21 mouse cellular contexts compared by ENCODE assay signal in the genomic region with DNA sequence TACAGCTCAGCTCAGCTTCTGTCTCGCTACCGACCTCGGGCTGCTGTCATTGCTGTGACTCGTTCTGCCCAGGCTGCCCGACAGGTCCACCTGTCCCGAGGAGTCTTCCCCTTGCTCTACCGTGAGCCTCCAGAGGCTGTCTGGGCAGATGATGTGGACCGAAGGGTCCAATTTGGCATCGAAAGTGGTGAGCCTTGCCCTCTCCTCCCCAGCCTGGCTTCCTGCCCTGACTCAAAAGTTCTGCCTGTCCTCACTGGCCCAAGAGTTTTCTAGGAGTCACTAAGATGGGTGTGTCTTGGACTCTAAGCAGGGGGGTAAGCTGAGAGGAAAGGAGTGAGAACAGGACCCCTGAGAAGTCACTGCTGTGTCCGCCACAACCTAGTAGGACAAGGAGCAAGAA. TPM values are rescaled to one million over a fixed set of nuclear protein-coding genes. Genes with fewer than 3 reads are reported as not detected.
DNase-seq lines count a peak whose midpoint lies in the region; ATAC-seq and TF ChIP-seq lines count a peak whose summit lies in the region.
"Had no signal": no experiment of that assay in that cellular context is flagged by ENCODE, and none has a peak within 500 bp of the region (broad histone marks: within the 10 kb centered on the region; RNA-seq: fewer than 3 reads in every experiment).

No protein-coding gene starts in this region.

- H3K4me3 ChIP-seq in kidney, embryonic 16.5 days (ENCODE audit: low read length), result no peak overlapping the region
- no peak overlapping the region for H3K4me3 ChIP-seq in liver, embryonic 13.5 days (replicated peaks)
- no peak overlapping the region for H3K4me3 ChIP-seq in liver, postnatal 0 days (ENCODE audit: low read depth, low read length)
- H3K4me3 ChIP-seq: embryonic facial prominence, embryonic 13.5 days; forebrain, embryonic 12.5 days; heart, adult 2 months; heart, embryonic 12.5 days; hindbrain, embryonic 10.5 days had no signal

- TF ChIP-seq EP300 in liver, postnatal 0 days (IDR thresholded peaks at IDR 0.05; ENCODE audit: low read depth), result no peak

- 71% methylated on average over 10 of the region's 10 CpGs for WGBS in kidney, embryonic 16.5 days
- WGBS in liver, embryonic 13.5 days (ENCODE audit: insufficient replicate concordance), result 79% methylated on average over 10 of the region's 10 CpGs
- WGBS in liver, postnatal 0 days (ENCODE audit: insufficient replicate concordance), result 85% methylated on average over 10 of the region's 10 CpGs

- no peak overlapping the region for H3K4me2 ChIP-seq in kidney, embryonic 16.5 days (replicated peaks; ENCODE audit: low read depth, low read length)
- H3K4me2 ChIP-seq in liver, embryonic 13.5 days, result no peak overlapping the region
- H3K4me2 ChIP-seq in liver, postnatal 0 days (ENCODE audit: low read depth, low read length), result no peak overlapping the region
- H3K4me2 ChIP-seq: embryonic facial prominence, embryonic 13.5 days; forebrain, embryonic 12.5 days; heart, embryonic 12.5 days had no signal

- H3K27me3 ChIP-seq in kidney, embryonic 16.5 days (ENCODE audit: insufficient read depth, low read length), result peaks cover 8% of the 10 kb centered on the region; the same call in 1 of the 2 replicates
- H3K27me3 ChIP-seq in liver, embryonic 13.5 days, result peaks cover 20% of the 10 kb centered on the region
- H3K27me3 ChIP-seq in liver, postnatal 0 days (ENCODE audit: insufficient read depth, low read length), result peaks cover 5% of the 10 kb centered on the region; the same call in 1 of the 2 replicates
- H3K27me3 ChIP-seq: CH12.LX, Patski had no signal

- TF ChIP-seq CTCF in liver, postnatal 0 days (IDR thresholded peaks at IDR 0.05; ENCODE audit: low read depth), result no peak

- no peak overlapping the region for H3K27ac ChIP-seq in kidney, embryonic 16.5 days (ENCODE audit: low read length)
- peak overlapping the region; percentile 63; the same call in 1 of the 2 replicates for H3K27ac ChIP-seq in liver, embryonic 13.5 days
- H3K27ac ChIP-seq in liver, postnatal 0 days (ENCODE audit: low read depth), result no peak overlapping the region
- H3K27ac ChIP-seq: embryonic facial prominence, embryonic 13.5 days; forebrain, embryonic 12.5 days; heart, adult 2 months; hindbrain, embryonic 10.5 days had no signal

- H3K9ac ChIP-seq in kidney, embryonic 16.5 days (replicated peaks; ENCODE audit: low read length), result no peak overlapping the region
- no peak overlapping the region for H3K9ac ChIP-seq in liver, embryonic 13.5 days
- no peak overlapping the region for H3K9ac ChIP-seq in liver, postnatal 0 days (replicated peaks)
- H3K9ac ChIP-seq: embryonic facial prominence, embryonic 13.5 days; forebrain, embryonic 12.5 days; heart, embryonic 12.5 days had no signal

- no peaks in the 10 kb centered on the region for H3K36me3 ChIP-seq in kidney, embryonic 16.5 days (ENCODE audit: insufficient read depth, low read length)
- peaks cover 71% of the 10 kb centered on the region for H3K36me3 ChIP-seq in liver, embryonic 13.5 days
- H3K36me3 ChIP-seq in liver, postnatal 0 days (replicated peaks; ENCODE audit: insufficient read depth, low read length), result peaks cover 41% of the 10 kb centered on the region
- H3K36me3 ChIP-seq: embryonic facial prominence, embryonic 13.5 days; heart, embryonic 12.5 days; hindbrain, embryonic 10.5 days had no signal

- no peaks in the 10 kb centered on the region for H3K9me3 ChIP-seq in kidney, embryonic 16.5 days (ENCODE audit: low read length)
- no peaks in the 10 kb centered on the region for H3K9me3 ChIP-seq in liver, embryonic 13.5 days (replicated peaks)
- no peaks in the 10 kb centered on the region for H3K9me3 ChIP-seq in liver, postnatal 0 days (ENCODE audit: low read length)
- H3K9me3 ChIP-seq: embryonic facial prominence, embryonic 13.5 days; forebrain, embryonic 12.5 days; heart, embryonic 12.5 days; hindbrain, embryonic 10.5 days had no signal

- H3K4me1 ChIP-seq in kidney, embryonic 16.5 days (ENCODE audit: insufficient read depth, low read length), result peaks cover 9% of the 10 kb centered on the region
- H3K4me1 ChIP-seq in liver, embryonic 13.5 days (replicated peaks), result peaks cover 97% of the 10 kb centered on the region
- H3K4me1 ChIP-seq in liver, postnatal 0 days (ENCODE audit: insufficient read depth), result peaks cover 9% of the 10 kb centered on the region; the same call in 1 of the 2 replicates

- no peak for ATAC-seq in kidney, embryonic 16.5 days (ENCODE audit: low FRiP score, low TSS enrichment)
- ATAC-seq in liver, embryonic 13.5 days (ENCODE audit: low read depth), result no peak
- ATAC-seq in liver, postnatal 0 days, result no peak
- ATAC-seq: activated CD4-positive, CD25-positive, alpha-beta regulatory T cell, adult 4 months; forebrain, embryonic 16.5 days; Patski had no signal

- peak; percentile 46 for DNase-seq in kidney, adult 18-20 months
- DNase-seq in liver, embryonic 13.5 days, result no peak
- DNase-seq in liver, postnatal 0 days, result no peak
- DNase-seq in kidney, postnatal 25 days, result peak; percentile 58 to 81
- DNase-seq in lung, postnatal 36 days, result no peak
- DNase-seq: adrenal gland, postnatal 14 days; cerebellum, adult 18-20 months; cerebellum, adult 9-11 months; cerebellum, postnatal 36 days; gastrocnemius, postnatal 10 days; heart, adult 2 months had no signal

RNA-seq across cellular contexts. Expression of a gene that starts 8.9 kb away (rescaled TPM):
- 4.7 and 5.0 TPM in 2 replicates for polyA plus RNA-seq in kidney, embryonic 16.5 days (2015; fragmentation: Nextera tagmentation; extraction: Ambion mirVana)
- polyA plus RNA-seq in liver, embryonic 13.5 days (2015; fragmentation: Nextera tagmentation; extraction: Ambion mirVana), result 133 and 136 TPM in 2 replicates
- 18.6 and 27.8 TPM in 2 replicates for polyA plus RNA-seq in liver, postnatal 0 days (2015; fragmentation: Nextera tagmentation; extraction: Ambion mirVana)
- polyA plus RNA-seq: activated CD4-positive, CD25-positive, alpha-beta regulatory T cell, adult 4 months; embryonic facial prominence, embryonic 13.5 days; frontal cortex, adult 2 months had no signal

RNA-seq across cellular contexts. Expression of a gene that starts 15.2 kb away (rescaled TPM):
- 1.8 and 2.0 TPM in 2 replicates for polyA plus RNA-seq in kidney, embryonic 16.5 days (2015; fragmentation: Nextera tagmentation; extraction: Ambion mirVana)
- 0.75 and 0.78 TPM in 2 replicates for polyA plus RNA-seq in liver, embryonic 13.5 days (2015; fragmentation: Nextera tagmentation; extraction: Ambion mirVana)
- 0.19 and 0.49 TPM in 2 replicates for polyA plus RNA-seq in liver, postnatal 0 days (2015; fragmentation: Nextera tagmentation; extraction: Ambion mirVana)

RNA-seq across cellular contexts. Expression of a gene that starts 19.8 kb away (rescaled TPM):
- 29.1 and 30.6 TPM in 2 replicates for polyA plus RNA-seq in kidney, embryonic 16.5 days (2015; fragmentation: Nextera tagmentation; extraction: Ambion mirVana)
- polyA plus RNA-seq in liver, embryonic 13.5 days (2015; fragmentation: Nextera tagmentation; extraction: Ambion mirVana), result 10.3 and 10.8 TPM in 2 replicates
- 5.0 and 5.7 TPM in 2 replicates for polyA plus RNA-seq in liver, postnatal 0 days (2015; fragmentation: Nextera tagmentation; extraction: Ambion mirVana)

RNA-seq across cellular contexts. Expression of a gene that starts 32.5 kb away (rescaled TPM):
- 140 TPM in 2 replicates for polyA plus RNA-seq in kidney, embryonic 16.5 days (2015; fragmentation: Nextera tagmentation; extraction: Ambion mirVana)
- 67.4 and 72.1 TPM in 2 replicates for polyA plus RNA-seq in liver, embryonic 13.5 days (2015; fragmentation: Nextera tagmentation; extraction: Ambion mirVana)
- 50.1 and 52.2 TPM in 2 replicates for polyA plus RNA-seq in liver, postnatal 0 days (2015; fragmentation: Nextera tagmentation; extraction: Ambion mirVana)

RNA-seq across cellular contexts. Expression of a gene that starts 38.1 kb away (rescaled TPM):
- 43.6 and 51.2 TPM in 2 replicates for polyA plus RNA-seq in kidney, embryonic 16.5 days (2015; fragmentation: Nextera tagmentation; extraction: Ambion mirVana)
- 2.8 and 3.9 TPM in 2 replicates for polyA plus RNA-seq in liver, embryonic 13.5 days (2015; fragmentation: Nextera tagmentation; extraction: Ambion mirVana)
- polyA plus RNA-seq in liver, postnatal 0 days (2015; fragmentation: Nextera tagmentation; extraction: Ambion mirVana), result 1.4 and 2.1 TPM in 2 replicates

Comparison
In these comparisons a context has a peak if more than half of its experiments do, and no peak if none do; other contexts are left out.
1. DNase-seq: peak in kidney, adult 18-20 months (single experiment) and kidney, postnatal 25 days (2 of 2); none in liver, embryonic 13.5 days (single experiment), liver, postnatal 0 days (single experiment) and lung, postnatal 36 days (single experiment).